Mouse (Mus musculus) myocyte (in vitro differentiated cells): ENCODE measurements at regions not wholly inside any gene's neighbourhood (a gene's known extent, or its start where the extent isn't known, plus 50 kb on each side); places are given as distances from the start of the nearest gene placed in this dataset.
"Not testable (repeated sequence)": the region's sequence is repeated elsewhere in the genome, so short reads cannot be mapped to it uniquely, and the experiment has no call there.

Source experiments
- MYOD1 ChIP-seq, 3 experiments: IDR thresholded peaks; one replicate each; pipeline ENCODE4 v1.6.1; 2011; ENCODE audit warnings: control low read depth in 2 of 3, low read depth in 2 of 3, mild to moderate bottlenecking in 2 of 3, moderate library complexity in 1 of 3; ENCODE audit not compliant: insufficient read length in 2 of 3, control insufficient read depth in 1 of 3
- POLR2A ChIP-seq: IDR thresholded peaks from one replicate; pipeline ENCODE4 v1.6.1; 2011; ENCODE audit warnings: low read depth, mild to moderate bottlenecking, control low read depth, moderate library complexity; ENCODE audit not compliant: insufficient read length
- POLR2AphosphoS2 ChIP-seq: IDR thresholded peaks from one replicate; pipeline ENCODE4 v1.6.1; 2011; ENCODE audit warnings: low read depth, control low read depth; ENCODE audit not compliant: insufficient read length

DNA sequence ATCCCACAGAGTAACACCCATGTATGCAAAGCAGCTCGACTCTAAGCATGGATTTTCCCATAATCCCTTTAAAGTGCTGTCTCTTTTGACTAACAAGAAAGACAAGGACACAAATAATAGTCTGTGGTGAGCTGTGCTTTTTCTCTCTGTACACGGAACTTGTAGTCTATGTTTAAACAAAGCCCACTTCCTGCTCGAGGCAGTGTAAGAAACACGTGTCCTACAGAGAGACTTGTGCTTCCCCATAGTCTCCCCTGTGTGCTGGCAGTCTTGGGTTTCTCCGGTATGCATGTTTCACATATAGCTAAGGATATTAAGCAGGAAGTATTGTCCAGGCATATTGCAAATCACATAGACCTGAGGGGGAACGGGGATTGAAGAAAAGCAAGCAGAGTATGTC, 487.4 kb downstream of the Dad1 start:
- TF ChIP-seq MYOD1 (IDR thresholded peaks at IDR 0.05; ENCODE audit: control insufficient read depth in 1 of 3, insufficient read length in 2 of 3, low read depth in 2 of 3); POLR2A; POLR2AphosphoS2: not testable (repeated sequence)
